Mouse (Mus musculus): ENCODE measurements around the gene Phka2.

The Phka2 gene

GRCm38 (mm10) chrX:160502048-160503041 is at the start of gene Phka2:
TSS of gene Phka2 (plus strand) at chrX:160502166.
- peak; percentile 85 for DNase-seq (ENCODE audit: low spot score in 2 of 2)

DNA sequence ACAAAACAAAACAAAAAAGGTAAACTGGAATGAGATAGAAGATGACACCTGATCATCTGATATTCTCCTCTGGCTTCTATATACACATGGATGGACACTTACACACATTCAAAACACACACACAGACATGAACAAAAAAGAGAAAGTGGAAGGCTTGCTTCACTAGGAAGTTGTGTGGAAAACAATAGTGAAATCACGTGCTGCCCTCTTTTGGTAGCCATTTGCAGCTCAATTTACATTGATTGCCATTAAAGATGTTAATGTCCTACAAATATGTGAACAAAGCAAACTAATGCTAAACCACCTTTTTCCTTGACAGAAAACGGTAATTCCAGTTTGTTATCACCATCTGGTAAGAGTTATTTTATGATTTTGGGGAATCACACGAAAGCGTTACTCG is 46.3 kb upstream of the Phka2 start:
- DNase-seq (ENCODE audit: low spot score in 2 of 2) = no peak

DNA sequence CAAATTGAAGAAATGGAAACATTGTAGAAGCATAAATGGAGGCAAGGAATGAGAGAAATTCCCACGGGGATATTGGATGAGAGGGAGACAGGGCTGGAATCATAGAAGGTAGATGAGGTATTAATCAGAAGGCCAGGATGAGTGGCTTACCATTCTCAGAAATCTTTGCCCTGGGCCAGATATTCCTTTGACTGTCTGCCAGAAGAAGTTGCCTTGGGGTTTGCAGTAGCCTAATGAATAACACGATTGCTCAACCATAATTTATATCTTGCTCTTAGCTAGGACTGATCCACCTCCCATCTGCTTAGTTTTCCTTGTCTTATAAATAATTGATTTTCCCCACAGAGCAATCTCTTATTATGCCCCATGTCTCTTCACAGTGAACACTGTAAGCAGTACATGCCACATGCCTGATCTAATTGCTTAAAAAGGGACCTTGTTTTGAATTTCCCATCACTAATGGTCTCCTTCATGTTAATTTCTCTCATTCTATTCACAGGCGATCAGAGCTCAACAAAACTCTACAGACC is 30.6 kb upstream of the Phka2 start:
- no peak for DNase-seq (ENCODE audit: low spot score in 2 of 2)

GRCm38 (mm10) chrX:160489784-160490183 is 12.2 kb upstream of the Phka2 start:
- DNase-seq (ENCODE audit: low spot score in 2 of 2) = no peak

DNA sequence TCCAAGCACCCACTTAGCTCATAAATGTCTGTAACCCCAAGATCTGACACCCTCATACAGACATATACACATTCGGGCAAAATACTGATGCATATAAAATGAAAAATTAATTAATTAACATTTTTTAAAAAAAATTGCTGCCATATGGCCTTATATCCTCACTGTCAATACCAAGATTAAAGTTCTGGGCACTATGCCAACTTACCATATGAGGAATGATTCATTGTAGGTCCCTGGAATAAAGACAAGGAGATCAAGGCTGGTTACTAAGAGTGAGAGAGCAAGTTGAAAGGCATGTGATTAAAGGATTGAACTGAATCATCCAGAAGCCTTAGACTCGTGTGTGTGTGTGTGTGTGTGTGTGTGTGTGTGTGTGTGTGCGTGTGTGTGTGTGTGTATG is 7.6 kb upstream of the Phka2 start:
- no peak for DNase-seq (ENCODE audit: low spot score in 2 of 2)

- DNase-seq (ENCODE audit: low spot score in 2 of 2) = no peak
Observed at GRCm38 (mm10) chrX:160494921-160495320, 7.0 kb upstream of the Phka2 start.

- DNase-seq (ENCODE audit: low spot score in 2 of 2) = no peak
Observed at GRCm38 (mm10) chrX:160496473-160496872, 5.5 kb upstream of the Phka2 start.

GRCm38 (mm10) chrX:160501095-160501494 is 871 bp upstream of the Phka2 start:
- no peak for DNase-seq (ENCODE audit: low spot score in 2 of 2)

GRCm38 (mm10) chrX:160501687-160502047 is 299 bp upstream of the Phka2 start:
- DNase-seq (ENCODE audit: low spot score in 2 of 2) = no peak

GRCm38 (mm10) chrX:160509046-160509445 is 7.1 kb downstream of the Phka2 start:
- no peak for DNase-seq (ENCODE audit: low spot score in 2 of 2)

DNA sequence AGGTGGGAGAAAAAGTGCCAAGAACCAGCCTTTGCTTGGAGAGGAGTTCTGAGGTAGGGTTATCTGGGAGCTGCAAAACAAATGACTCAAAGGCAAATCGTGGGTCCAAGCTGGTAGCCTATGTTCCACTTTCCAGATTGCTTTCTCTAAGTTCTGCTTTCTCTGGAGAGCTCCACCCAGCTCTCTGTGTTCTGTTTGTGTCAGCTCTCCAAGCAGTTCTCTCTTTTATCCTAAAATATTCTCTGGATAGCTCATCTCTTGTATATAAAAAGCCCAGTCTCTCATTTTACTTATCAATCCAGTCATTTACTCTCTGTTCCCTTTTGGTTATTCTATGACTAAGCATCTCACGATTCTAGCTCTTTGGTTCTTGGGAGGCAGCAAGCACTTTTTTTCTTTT is 8.2 kb downstream of the Phka2 start:
- no peak for DNase-seq (ENCODE audit: low spot score in 2 of 2)

GRCm38 (mm10) chrX:160516027-160516426 is 14.1 kb downstream of the Phka2 start:
- no peak for DNase-seq (ENCODE audit: low spot score in 2 of 2)

- DNase-seq (ENCODE audit: low spot score in 2 of 2) = peak in 1 of 2 experiments; percentile 21
Observed at GRCm38 (mm10) chrX:160542772-160543171, 40.8 kb downstream of the Phka2 start.

- DNase-seq (ENCODE audit: low spot score in 2 of 2) = no peak
Observed at GRCm38 (mm10) chrX:160548875-160549274, 46.9 kb downstream of the Phka2 start.

DNA sequence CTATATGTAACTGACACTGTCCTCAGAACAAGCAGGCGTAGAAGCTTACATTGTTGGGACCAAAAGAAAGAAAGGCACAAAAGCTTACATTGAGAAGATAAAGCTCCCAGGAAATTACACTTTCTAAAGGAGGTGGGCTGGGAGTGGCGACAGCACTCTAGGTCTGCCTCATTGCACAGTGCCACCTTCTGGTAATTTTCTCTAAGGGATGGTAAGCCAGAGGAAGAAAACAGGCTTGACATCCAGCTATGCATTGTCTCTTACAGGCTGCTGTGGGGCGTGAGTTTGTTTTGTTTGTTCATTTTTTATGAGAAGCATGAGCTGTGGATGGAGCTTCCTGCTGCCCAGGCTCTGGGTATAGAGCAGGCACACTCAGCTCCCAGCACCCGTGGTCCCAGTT is 50.1 kb downstream of the Phka2 start:
- no peak for DNase-seq (ENCODE audit: low spot score in 2 of 2)

DNA sequence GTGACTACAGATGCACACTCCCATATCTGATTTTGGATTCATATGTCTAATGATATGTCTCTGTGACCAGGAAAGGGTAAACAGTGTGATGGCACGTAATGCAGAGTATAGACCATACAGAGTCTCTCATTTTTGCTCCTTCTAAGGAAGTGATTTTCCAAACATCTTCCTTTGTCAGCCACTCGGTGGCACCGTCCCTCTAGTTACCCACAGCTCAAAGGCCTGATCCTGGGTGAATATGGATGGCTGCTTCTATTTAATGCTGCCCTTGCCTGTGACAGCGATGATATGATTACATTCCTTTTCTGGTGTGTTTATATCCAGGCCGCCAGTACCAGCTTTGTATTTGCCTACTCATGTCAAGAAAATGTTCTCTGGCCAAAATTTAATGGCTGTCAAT is 81.6 kb downstream of the Phka2 start:
- no peak for DNase-seq (ENCODE audit: low spot score in 2 of 2)

GRCm38 (mm10) chrX:160584148-160584838 is 82.3 kb downstream of the Phka2 start:
- no peak for DNase-seq (ENCODE audit: low spot score in 2 of 2)

DNA sequence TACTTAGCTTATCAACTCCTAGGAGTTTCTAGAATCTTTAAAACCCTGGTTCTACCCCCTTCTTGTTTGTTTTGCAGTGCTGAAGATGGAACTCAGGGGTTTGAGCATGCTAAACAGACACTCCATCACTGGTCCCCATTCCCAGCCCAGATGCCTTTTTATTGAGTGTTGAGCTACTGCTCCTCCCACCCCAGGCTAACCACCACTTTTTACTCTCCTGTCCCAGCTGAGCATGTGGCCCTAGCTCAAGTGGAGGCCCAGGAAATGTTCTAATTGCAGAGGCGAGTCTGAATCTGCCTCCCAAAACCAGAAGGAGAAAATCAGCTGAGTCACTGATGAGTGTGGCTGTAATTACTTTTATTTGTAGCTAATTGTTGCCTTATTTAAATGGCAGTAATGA is 83.1 kb downstream of the Phka2 start:
- DNase-seq (ENCODE audit: low spot score in 2 of 2) = no peak

DNA sequence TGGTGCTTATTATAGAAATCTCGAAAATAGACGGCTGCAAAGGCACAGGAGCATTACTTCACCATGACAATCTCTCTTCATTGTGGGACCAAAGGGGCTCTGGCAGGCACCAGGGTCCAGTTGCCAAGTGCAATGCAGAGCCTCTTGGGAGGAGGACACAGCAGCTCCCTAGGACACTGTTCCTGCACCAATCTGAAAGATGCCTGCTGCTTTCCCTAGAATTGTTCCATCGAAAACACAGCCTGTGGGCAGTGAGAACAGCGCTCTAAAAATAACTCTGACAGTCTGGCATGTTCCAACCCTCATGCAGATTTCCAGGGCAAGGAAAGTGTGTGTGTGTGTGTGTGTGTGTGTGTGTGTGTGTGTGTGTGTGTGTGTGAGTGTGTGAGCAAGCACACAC is 86.6 kb downstream of the Phka2 start:
- DNase-seq (ENCODE audit: low spot score in 2 of 2) = peak; percentile 45 to 54

DNA sequence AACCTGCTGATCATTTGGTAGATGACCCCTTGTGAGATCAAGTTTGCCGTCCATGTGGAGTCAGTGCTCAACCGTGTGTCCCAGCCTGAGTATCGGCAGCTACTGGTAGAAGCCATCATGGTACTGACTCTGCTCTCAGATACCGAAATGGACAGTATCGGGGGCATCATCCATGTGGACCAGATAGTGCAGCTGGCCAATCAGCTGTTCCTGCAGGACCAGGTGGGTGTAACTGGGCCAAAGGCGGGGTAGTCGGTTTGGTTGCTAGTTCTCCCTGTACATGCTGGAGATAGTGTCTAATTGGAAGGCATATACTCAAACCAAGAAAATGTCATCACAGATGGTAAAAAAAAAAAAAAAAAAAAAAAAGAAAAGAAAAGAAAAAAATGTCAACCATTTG is 88.2 kb downstream of the Phka2 start:
- no peak for DNase-seq (ENCODE audit: low spot score in 2 of 2)

GRCm38 (mm10) chrX:160592933-160593332 is 91.0 kb downstream of the Phka2 start:
- DNase-seq (ENCODE audit: low spot score in 2 of 2) = peak; percentile 70 to 73

DNA sequence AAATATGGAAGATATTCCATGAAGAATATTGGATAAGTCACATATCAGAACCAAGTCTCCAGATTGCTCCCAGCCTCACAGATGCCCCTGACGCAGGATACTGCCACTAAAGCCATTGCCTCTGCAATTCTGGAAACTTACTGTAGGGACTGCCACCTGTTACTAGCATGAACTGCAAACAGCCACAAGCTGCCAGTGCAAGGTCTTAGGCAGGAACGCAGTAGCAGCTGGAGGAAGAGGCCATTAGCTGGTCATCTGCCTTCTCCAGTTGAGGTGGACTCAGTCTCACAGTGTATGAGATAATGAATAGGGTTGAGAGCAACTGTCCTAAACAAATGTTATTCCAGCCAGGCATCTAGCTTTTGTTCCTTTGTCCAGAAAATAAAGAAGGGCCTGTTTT is 96.1 kb downstream of the Phka2 start:
- DNase-seq (ENCODE audit: low spot score in 2 of 2) = no peak

All from right cerebral cortex, postnatal 10 days (tissue).